Mouse (Mus musculus): Measurements from ENCODE around the gene Eif4e3.

- TF ChIP-seq GATA1 (IDR thresholded peaks at IDR 0.05; ENCODE audit: low read length) (no peak), TAL1 (IDR thresholded peaks at IDR 0.05; ENCODE audit: low read length) (no peak)
Observed at GRCm38 (mm10) chr6:99644876-99645275, 21.7 kb downstream of the Eif4e3 start.
